17 mouse cellular contexts compared by ENCODE assay signal in genomic region chr1:150147272-150147671, GRCm38 (mm10). TPM values are rescaled to one million over a fixed set of nuclear protein-coding genes. Genes with fewer than 3 reads are reported as not detected.
"Had no signal": no experiment of that assay in that cellular context is flagged by ENCODE, and none has a peak within 500 bp of the region (broad histone marks: within the 10 kb centered on the region; RNA-seq: fewer than 3 reads in every experiment).

No protein-coding gene starts in this region.

- H3K27me3 ChIP-seq: neural tube, embryonic 13.5 days; neural tube, embryonic 15.5 days; stomach, embryonic 15.5 days had no signal

- H3K9me3 ChIP-seq: neural tube, embryonic 13.5 days; neural tube, embryonic 15.5 days; stomach, embryonic 15.5 days had no signal

- H3K9ac ChIP-seq: neural tube, embryonic 13.5 days; neural tube, embryonic 15.5 days; stomach, embryonic 15.5 days had no signal

- DNase-seq: retina, postnatal 1 day; right cerebral cortex, adult 18-20 months; right cerebral cortex, postnatal 14 days; right cerebral cortex, postnatal 25 days; right cerebral cortex, postnatal 4 days; spleen, adult 18-20 months; thymus, adult 18-20 months; thymus, adult 2 months; thymus, postnatal 14 days; thymus, postnatal 25 days; thymus, postnatal 36 days; thymus, postnatal 4 days had no signal

- H3K27ac ChIP-seq: neural tube, embryonic 13.5 days; neural tube, embryonic 15.5 days; stomach, embryonic 15.5 days; stomach, postnatal 0 days had no signal

- H3K4me2 ChIP-seq: neural tube, embryonic 13.5 days; neural tube, embryonic 15.5 days; stomach, embryonic 15.5 days had no signal

- H3K36me3 ChIP-seq: neural tube, embryonic 13.5 days; neural tube, embryonic 15.5 days; stomach, embryonic 15.5 days had no signal

- H3K4me3 ChIP-seq: neural tube, embryonic 13.5 days; neural tube, embryonic 15.5 days; stomach, embryonic 15.5 days had no signal

- H3K4me1 ChIP-seq: neural tube, embryonic 13.5 days; neural tube, embryonic 15.5 days; stomach, embryonic 15.5 days had no signal

RNA-seq across cellular contexts. Expression of gene Ptgs2, which starts 47.4 kb away (rescaled TPM):
- polyA plus RNA-seq: testis, adult 2 months had no signal
